Mouse (Mus musculus) CH12.LX (cell line): ENCODE measurements around the gene Trim24. TPM values are rescaled to one million over a fixed set of nuclear protein-coding genes. Genes with fewer than 3 reads are reported as not detected.

Experiments used
- DNase-seq: peaks from one replicate; pipeline ENCODE4 v3.0.0-alpha.2; 2013; ENCODE audit errors: extremely low read depth
- H3K27ac ChIP-seq: 2 replicates; pipeline ENCODE4 v1.5.1; 2012; ENCODE audit warnings: low read depth, mild to moderate bottlenecking, control low read depth, moderate library complexity; ENCODE audit not compliant: insufficient read depth
- H3K27me3 ChIP-seq: replicated peaks from 2 replicates; pipeline ENCODE3; 2012; ENCODE audit warnings: inconsistent platforms
- H3K36me3 ChIP-seq, 2 experiments: replicated peaks in 1 of 2; 2 replicates each; pipeline versions ENCODE3 to v1.6.1; 2012; ENCODE audit warnings: inconsistent platforms in 1 of 2, low read length in 1 of 2, mild to moderate bottlenecking in 1 of 2, mixed read lengths in 1 of 2, moderate library complexity in 1 of 2; ENCODE audit not compliant: control insufficient read depth in 1 of 2, insufficient read depth in 1 of 2
- H3K4me1 ChIP-seq, 2 experiments: 2 replicates each; pipeline ENCODE4 v1.6.1; 2012; ENCODE audit warnings: inconsistent platforms in 1 of 2, moderate library complexity in 1 of 2; ENCODE audit not compliant: insufficient read depth in 2 of 2, control insufficient read depth in 1 of 2
- H3K4me2 ChIP-seq: 2 replicates; pipeline ENCODE4 v1.6.1; 2012; ENCODE audit warnings: low read depth, mild to moderate bottlenecking, control low read depth; ENCODE audit not compliant: poor library complexity, insufficient read depth, severe bottlenecking
- H3K4me3 ChIP-seq, 3 experiments: fragments of 150-350 bp in 1 of 3; sonication (generic) in 1 of 3; replicated peaks in 1 of 3; 2 replicates each; pipeline versions ENCODE3 to v1.5.1; 2011 to 2012; ENCODE audit warnings: low read depth in 2 of 3, low read length in 2 of 3, mild to moderate bottlenecking in 2 of 3, moderate library complexity in 2 of 3, control low read depth in 1 of 3, improper control_type of control experiment in 1 of 3, inconsistent platforms in 1 of 3, mixed read lengths in 1 of 3; ENCODE audit not compliant: poor library complexity in 1 of 3
- H3K79me2 ChIP-seq: replicated peaks from 2 replicates; pipeline ENCODE4 v1.6.1; 2012; ENCODE audit warnings: mild to moderate bottlenecking, moderate library complexity; ENCODE audit not compliant: control insufficient read depth, poor library complexity, insufficient read depth, severe bottlenecking; ENCODE audit errors: extremely low read depth
- H3K9ac ChIP-seq: 2 replicates; pipeline ENCODE4 v1.6.1; 2012; ENCODE audit warnings: low read depth, mild to moderate bottlenecking, control low read depth, moderate library complexity; ENCODE audit not compliant: insufficient read depth
- H3K9me3 ChIP-seq: replicated peaks from 2 replicates; pipeline ENCODE3; 2012; ENCODE audit warnings: low read length, inconsistent platforms, mixed read lengths
- BHLHE40 ChIP-seq: IDR thresholded peaks from 2 replicates; pipeline ENCODE4 v1.6.1; 2011; ENCODE audit warnings: mild to moderate bottlenecking, low read depth, low read length, improper control_type of control experiment
- CHD2 ChIP-seq: IDR thresholded peaks from 2 replicates; pipeline ENCODE4 v1.6.1; 2011; ENCODE audit warnings: low read length, improper control_type of control experiment
- E2F4 ChIP-seq: IDR thresholded peaks from 2 replicates; pipeline ENCODE4 v1.6.1; 2011; ENCODE audit warnings: low read depth, low read length, improper control_type of control experiment; ENCODE audit not compliant: insufficient replicate concordance
- ETS1 ChIP-seq: conservative IDR thresholded peaks from 2 replicates; pipeline ENCODE4 v1.6.1; 2012; ENCODE audit warnings: low read depth, mild to moderate bottlenecking, inconsistent platforms, low read length, improper control_type of control experiment, moderate library complexity
- IRF4 ChIP-seq: IDR thresholded peaks from 2 replicates; pipeline ENCODE4 v1.6.1; 2014; ENCODE audit warnings: low read depth, mild to moderate bottlenecking, inconsistent platforms, low read length, improper control_type of control experiment
- JUND ChIP-seq: conservative IDR thresholded peaks from 2 replicates; pipeline ENCODE4 v1.6.1; 2011; ENCODE audit warnings: low read depth, low read length, improper control_type of control experiment
- KAT2A ChIP-seq: IDR thresholded peaks from 2 replicates; pipeline ENCODE4 v1.6.1; 2012; ENCODE audit warnings: low read length, improper control_type of control experiment, inconsistent platforms; ENCODE audit not compliant: insufficient replicate concordance
- MAX ChIP-seq: IDR thresholded peaks from 2 replicates; pipeline ENCODE4 v1.6.1; 2011; ENCODE audit warnings: low read length, improper control_type of control experiment
- MAZ ChIP-seq: IDR thresholded peaks from 2 replicates; pipeline ENCODE4 v1.6.1; 2012; ENCODE audit warnings: low read depth, mild to moderate bottlenecking, inconsistent platforms, low read length, improper control_type of control experiment, moderate library complexity
- MYC ChIP-seq: IDR thresholded peaks from 2 replicates; pipeline ENCODE4 v1.6.1; 2011; ENCODE audit warnings: low read depth, mild to moderate bottlenecking, improper control_type of control experiment, low read length
- NRF1 ChIP-seq: IDR thresholded peaks from 2 replicates; pipeline ENCODE4 v1.6.1; 2014; ENCODE audit warnings: low read depth, mild to moderate bottlenecking, inconsistent platforms, low read length, improper control_type of control experiment, moderate library complexity
- PAX5 ChIP-seq: IDR thresholded peaks from 2 replicates; pipeline ENCODE4 v1.6.1; 2012; ENCODE audit warnings: low read length, inconsistent platforms, mixed read lengths
- POLR2AphosphoS2 ChIP-seq: IDR thresholded peaks from 2 replicates; pipeline ENCODE4 v1.6.1; 2011; ENCODE audit warnings: low read depth, low read length, improper control_type of control experiment
- RAD21 ChIP-seq: IDR thresholded peaks from 2 replicates; pipeline ENCODE4 v1.6.1; 2011; ENCODE audit warnings: low read depth, mild to moderate bottlenecking, low read length, improper control_type of control experiment, moderate library complexity
- TBP ChIP-seq: conservative IDR thresholded peaks from 2 replicates; pipeline ENCODE4 v1.6.1; 2011; ENCODE audit warnings: low read depth, low read length, improper control_type of control experiment
- UBTF ChIP-seq: IDR thresholded peaks from 2 replicates; pipeline ENCODE4 v1.6.1; 2012; ENCODE audit warnings: low read depth, mild to moderate bottlenecking, inconsistent platforms, low read length, improper control_type of control experiment, moderate library complexity
- ZKSCAN1 ChIP-seq: IDR thresholded peaks from 2 replicates; pipeline ENCODE4 v1.6.1; 2012; ENCODE audit warnings: low read depth, inconsistent platforms, low read length, improper control_type of control experiment, borderline replicate concordance
- ZMIZ1 ChIP-seq: IDR thresholded peaks from 2 replicates; pipeline ENCODE4 v1.6.1; 2012; ENCODE audit warnings: low read depth, mild to moderate bottlenecking, inconsistent platforms, low read length, improper control_type of control experiment
- dilution Hi-C: fragments of 300-500 bp; cut with MboI; formaldehyde crosslinking; loops from 2 replicates; pipeline ENCODE4 v1.14.3; 2020; ENCODE audit warnings: low sequenced_read_pairs; ENCODE audit not compliant: extremely low pct_unique_long_range_greater_than_20kb, extremely low pct_ligation_motif_present
- in situ Hi-C: fragments of 300-500 bp; cut with MboI; formaldehyde crosslinking; loops from 3 replicates; pipeline ENCODE4 v1.14.3; 2019; ENCODE audit warnings: low sequenced_read_pairs, low pct_ligation_motif_present, low pct_unique_long_range_greater_than_20kb, mixed read lengths
- polyA plus RNA-seq: library from polyadenylated mRNA; unstranded; fragments of >175 nt; gene quantifications from 2 replicates; pipeline ENCODE4 v1.2.1, GENCODE M21; 2012; ENCODE audit warnings: low read depth; ENCODE audit not compliant: insufficient read length
- total RNA-seq, 2 experiments: library from RNA; depleted of rRNA; stranded (reverse); fragments of 300-350 nt in 1 of 2; fragments of >200 nt in 1 of 2; gene quantifications; 2 replicates each; pipeline ENCODE4 v1.2.3; 2012 to 2014

The Trim24 gene
- total and polyA plus RNA-seq, 3 experiments: 23.7 to 35.7 (median 31.7) TPM

DNA sequence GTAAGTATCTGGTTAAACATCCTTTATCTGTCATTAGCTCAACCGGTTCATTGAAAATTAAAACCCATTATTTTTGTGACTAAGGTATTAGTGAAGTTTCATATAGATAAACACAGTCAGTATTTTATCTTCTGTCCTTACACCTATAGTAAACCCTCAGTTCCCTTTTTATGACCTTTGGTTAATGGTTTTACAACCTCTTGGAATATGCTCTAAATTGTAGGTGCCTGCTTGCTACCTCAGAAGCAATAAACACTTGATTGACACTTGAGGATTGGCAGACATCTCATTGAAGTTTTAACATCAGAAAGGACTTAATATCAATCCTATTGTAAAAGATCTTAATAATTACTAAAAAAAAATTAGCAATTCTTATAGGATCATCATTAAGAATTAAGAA, 54.5 kb downstream of the Trim24 start:
- Histone ChIP-seq H3K27ac (no peak overlapping the region), H3K4me2 (no peak overlapping the region), H3K4me3 (no peak overlapping the region), H3K9ac (no peak overlapping the region), H3K79me2 (no peaks in the 10 kb centered on the region), H3K4me1 (no peaks in the 10 kb centered on the region), H3K27me3 (no peaks in the 10 kb centered on the region), H3K36me3 (peaks cover 15 to 41% of the 10 kb centered on the region in 2 experiments), H3K9me3 (peaks cover 2% of the 10 kb centered on the region)
- TF ChIP-seq RAD21 (no peak), POLR2AphosphoS2 (no peak), UBTF (no peak), E2F4 (no peak), CHD2 (no peak), ETS1 (no peak), BHLHE40 (no peak), NRF1 (no peak)
- in situ Hi-C loops: no loop called here
- DNase-seq: no peak
- dilution Hi-C loops: no loop called here

GRCm38 (mm10) chr6:37926751-37927150, 56.1 kb downstream of the Trim24 start:
- Histone ChIP-seq H3K9me3 (peaks cover 2% of the 10 kb centered on the region), H3K9ac (no peak overlapping the region), H3K4me1 (no peaks in the 10 kb centered on the region)
- in situ Hi-C loops: no loop called here
- TF ChIP-seq MYC: no peak
- TF ChIP-seq, all 38 proteins: peak for 0
- DNase-seq: no peak
- Histone ChIP-seq H3K4me2 (no peak overlapping the region), H3K79me2 (no peaks in the 10 kb centered on the region), H3K4me3 (no peak overlapping the region), H3K36me3 (peaks cover 21 to 48% of the 10 kb centered on the region in 2 experiments), H3K27ac (no peak overlapping the region), H3K27me3 (no peaks in the 10 kb centered on the region)
- dilution Hi-C loops: no loop called here

DNA sequence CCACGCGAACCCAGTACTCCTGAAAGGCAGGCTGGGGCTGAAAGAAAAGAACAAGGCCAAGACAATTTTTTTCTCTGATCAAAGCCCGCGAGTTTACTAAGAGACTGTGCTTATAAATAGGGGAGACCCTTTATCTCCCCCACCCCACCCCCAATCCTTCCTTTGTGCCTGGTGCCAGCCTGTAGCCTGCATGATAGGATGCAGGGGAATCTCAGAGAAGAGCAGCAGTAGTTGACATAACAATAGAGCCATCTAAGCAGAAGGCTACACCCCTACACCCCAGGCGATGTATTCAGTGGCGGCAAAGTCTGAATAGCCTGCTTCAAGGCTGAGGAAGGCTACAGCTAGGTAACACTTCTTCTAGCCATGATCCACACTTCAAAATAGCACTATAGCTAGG, 65.9 kb downstream of the Trim24 start:
- Histone ChIP-seq H3K79me2 (no peaks in the 10 kb centered on the region), H3K4me2 (no peak overlapping the region), H3K36me3 (peaks cover 26 to 55% of the 10 kb centered on the region in 2 experiments), H3K9ac (no peak overlapping the region), H3K27me3 (no peaks in the 10 kb centered on the region), H3K4me1 (no peaks in the 10 kb centered on the region), H3K4me3 (no peak overlapping the region), H3K9me3 (no peaks in the 10 kb centered on the region), H3K27ac (no peak overlapping the region)
- in situ Hi-C loops: no loop called here
- no peak for TF ChIP-seq ZMIZ1
- no peak for TF ChIP-seq PAX5
- no peak for TF ChIP-seq E2F4
- no peak for TF ChIP-seq MAX
- no peak for TF ChIP-seq TBP
- no peak for TF ChIP-seq MAZ
- no peak for TF ChIP-seq IRF4
- TF ChIP-seq POLR2AphosphoS2: no peak
- TF ChIP-seq KAT2A: no peak
- no peak for TF ChIP-seq ZKSCAN1
- TF ChIP-seq JUND: no peak
- no peak for TF ChIP-seq CHD2
- no peak for DNase-seq
- dilution Hi-C loops: no loop called here
